Mouse (Mus musculus): Measurements from ENCODE around the gene Limd2. TPM values are rescaled to one million over a fixed set of nuclear protein-coding genes. Genes with fewer than 3 reads are reported as not detected.
A peak's percentile ranks its signal among the peaks of the same experiment; 100 is the strongest.

The Limd2 gene
- 249 and 275 TPM in 2 replicates for total RNA-seq (2012; rRNA removed)
- 344 and 367 TPM in 2 replicates for total RNA-seq (2014; rRNA removed)
- polyA plus RNA-seq (2012; ENCODE audit: insufficient read length, low read depth) = 520 and 563 TPM in 2 replicates

DNA sequence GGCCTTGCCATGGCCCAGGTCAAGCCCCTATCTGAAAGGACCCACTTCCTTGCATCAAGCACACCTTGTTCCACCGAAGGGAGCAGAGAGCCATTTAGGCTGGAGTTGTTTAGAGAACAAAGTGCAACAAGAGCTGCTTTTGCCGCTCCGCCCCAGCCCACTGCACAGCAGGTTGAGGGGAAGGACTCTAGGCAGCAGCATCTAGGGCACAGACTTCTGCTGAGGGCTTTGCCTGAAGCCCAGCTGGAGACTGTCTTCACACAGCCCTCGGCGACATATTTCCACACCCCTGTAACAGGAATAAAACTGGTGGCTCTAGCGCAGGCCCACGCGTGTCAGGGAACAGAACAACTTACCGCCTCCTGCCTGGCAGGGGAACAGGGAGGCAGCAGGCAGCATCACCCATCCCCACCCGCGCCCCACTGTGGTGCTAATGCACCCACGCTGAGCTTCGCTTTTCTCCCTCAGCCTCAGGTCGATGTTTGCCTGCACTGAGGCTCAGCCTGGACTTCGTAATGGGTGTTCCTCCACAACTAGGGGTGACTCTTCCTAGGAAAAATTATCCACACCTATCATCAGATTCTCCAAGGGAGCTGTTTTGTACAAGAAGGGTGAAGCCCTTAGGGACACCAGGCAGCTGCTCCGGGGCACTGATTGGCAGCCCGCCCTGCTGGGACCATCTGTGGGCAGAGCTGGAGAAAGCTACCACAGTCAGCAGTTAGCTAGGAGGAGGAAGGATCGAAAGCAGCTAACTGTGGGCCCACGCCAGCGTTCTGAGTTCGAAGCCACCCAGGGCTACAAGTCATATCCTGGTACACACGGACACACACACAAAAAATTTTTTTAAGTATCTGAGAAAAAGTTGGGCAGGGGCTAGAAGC lies at the start of gene Limd2, which contains the start of gene Gm10840:
Gene Limd2, minus strand, starts transcription at position 20 of the 881 bp plus-strand sequence.
Gene Gm10840, plus strand, starts transcription at position 10 of the 881 bp plus-strand sequence.
- peaks cover 25 to 43% of the 10 kb centered on the region in 2 experiments for H3K4me1 ChIP-seq (ENCODE audit: control insufficient read depth in 1 of 2, insufficient read depth in 2 of 2)

GRCm38 (mm10) chr11:106202123-106202465 lies 41.4 kb upstream of the Limd2 start, which contains the start of gene Strada:
TSS of gene Strada (minus strand) at chr11:106202168.
- Histone ChIP-seq H3K9me3 (replicated peaks; ENCODE audit: low read length) (no peaks in the 10 kb centered on the region), H3K36me3 (replicated peaks in 1 of 2; ENCODE audit: control insufficient read depth in 1 of 2, insufficient read depth in 1 of 2, low read length in 1 of 2) (peaks cover 58 to 76% of the 10 kb centered on the region in 2 experiments), H3K27ac (ENCODE audit: insufficient read depth, low read depth) (peak within 1 kb of the TSS; percentile 91), H3K4me2 (ENCODE audit: insufficient read depth, low read depth, poor library complexity, severe bottlenecking) (peak within 1 kb of the TSS; percentile 82), H3K4me3 (replicated peaks in 1 of 3; ENCODE audit: low read depth in 2 of 3, low read length in 2 of 3, poor library complexity in 1 of 3) (peak within 1 kb of the TSS in 2 of 3 experiments; percentile 14 to 28), H3K27me3 (replicated peaks) (no peaks in the 10 kb centered on the region), H3K79me2 (replicated peaks; ENCODE audit: control insufficient read depth, extremely low read depth, insufficient read depth, poor library complexity, severe bottlenecking) (peaks cover 8% of the 10 kb centered on the region), H3K4me1 (ENCODE audit: control insufficient read depth in 1 of 2, insufficient read depth in 2 of 2) (peaks cover 10 to 55% of the 10 kb centered on the region in 2 experiments), H3K9ac (ENCODE audit: insufficient read depth, low read depth) (peak within 1 kb of the TSS; percentile 45)
- peak; percentile 92 for DNase-seq (ENCODE audit: extremely low read depth)
- dilution Hi-C loops (cut with MboI; ENCODE audit: extremely low pct_ligation_motif_present, extremely low pct_unique_long_range_greater_than_20kb, low sequenced_read_pairs) = no loop called here
- in situ Hi-C loops (cut with MboI; ENCODE audit: low pct_ligation_motif_present, low pct_unique_long_range_greater_than_20kb, low sequenced_read_pairs) = no loop called here
- TF ChIP-seq TBP (conservative IDR thresholded peaks at IDR 0.05; ENCODE audit: low read depth, low read length) (0 out of 2 replicates have a peak, but pooled peaks have one; percentile 29), MXI1 (IDR thresholded peaks at IDR 0.05; ENCODE audit: low read depth, low read length) (peak; percentile 63; the same call in 1 of the 2 replicates), POLR2A (IDR thresholded peaks at IDR 0.05; ENCODE audit: low read depth, low read length) (peak; percentile 49; the same call in 1 of the 2 replicates), SIN3A (IDR thresholded peaks at IDR 0.05; ENCODE audit: low read length) (peak; percentile 80), TCF12 (IDR thresholded peaks at IDR 0.05; ENCODE audit: low read depth, low read length) (peak; percentile 30; the same call in 1 of the 2 replicates), ETS1 (conservative IDR thresholded peaks at IDR 0.05; ENCODE audit: low read depth, low read length) (no peak; the same call in 1 of the 2 replicates), USF2 (conservative IDR thresholded peaks at IDR 0.05; ENCODE audit: low read depth, low read length) (no peak), MAX (IDR thresholded peaks at IDR 0.05; ENCODE audit: low read length) (no peak), GABPA (IDR thresholded peaks at IDR 0.05; ENCODE audit: insufficient replicate concordance, low read depth, low read length) (no peak), IRF4 (IDR thresholded peaks at IDR 0.05; ENCODE audit: low read depth, low read length) (no peak; the same call in 1 of the 2 replicates), CHD2 (IDR thresholded peaks at IDR 0.05; ENCODE audit: low read length) (no peak)

More for the DNA sequence above, at the start of gene Limd2, which contains the start of gene Gm10840:
- Histone ChIP-seq H3K4me2 (ENCODE audit: insufficient read depth, low read depth, poor library complexity, severe bottlenecking) (peak within 1 kb of the TSS; percentile 78), H3K4me3 (replicated peaks in 1 of 3; ENCODE audit: low read depth in 2 of 3, low read length in 2 of 3, poor library complexity in 1 of 3) (peak within 1 kb of the TSS; percentile 79 to 90 (median 85)), H3K9ac (ENCODE audit: insufficient read depth, low read depth) (peak within 1 kb of the TSS; percentile 96), H3K9me3 (replicated peaks; ENCODE audit: low read length) (no peaks in the 10 kb centered on the region), H3K36me3 (replicated peaks in 1 of 2; ENCODE audit: control insufficient read depth in 1 of 2, insufficient read depth in 1 of 2, low read length in 1 of 2) (peaks cover 56 to 63% of the 10 kb centered on the region in 2 experiments), H3K79me2 (replicated peaks; ENCODE audit: control insufficient read depth, extremely low read depth, insufficient read depth, poor library complexity, severe bottlenecking) (peaks cover 29% of the 10 kb centered on the region), H3K27ac (ENCODE audit: insufficient read depth, low read depth) (peak within 1 kb of the TSS; percentile 89), H3K27me3 (replicated peaks) (no peaks in the 10 kb centered on the region)
- DNase-seq (ENCODE audit: extremely low read depth) = peak; percentile 45
- no peak for TF ChIP-seq EP300 (IDR thresholded peaks at IDR 0.05; ENCODE audit: low read length)
- TF ChIP-seq MAFK (IDR thresholded peaks at IDR 0.05; ENCODE audit: insufficient replicate concordance, low read length) = no peak
- peak; percentile 60; the same call in 1 of the 2 replicates for TF ChIP-seq MAX (IDR thresholded peaks at IDR 0.05; ENCODE audit: low read length)
- no peak for TF ChIP-seq TBP (conservative IDR thresholded peaks at IDR 0.05; ENCODE audit: low read depth, low read length)
- peak; percentile 38; the same call in 1 of the 2 replicates for TF ChIP-seq POLR2AphosphoS2 (IDR thresholded peaks at IDR 0.05; ENCODE audit: low read depth, low read length)
- 0 out of 2 replicates have a peak, but pooled peaks have one; percentile 72 for TF ChIP-seq CHD1 (IDR thresholded peaks at IDR 0.05; ENCODE audit: low read depth, low read length)
- TF ChIP-seq ZC3H11A (IDR thresholded peaks at IDR 0.05; ENCODE audit: low read depth, low read length) = no peak
- 0 out of 2 replicates have a peak, but pooled peaks have one; percentile 15 for TF ChIP-seq NRF1 (IDR thresholded peaks at IDR 0.05; ENCODE audit: low read depth, low read length)
- TF ChIP-seq CHD2 (IDR thresholded peaks at IDR 0.05; ENCODE audit: low read length) = peak; percentile 19; the same call in 1 of the 2 replicates
- TF ChIP-seq ZMIZ1 (IDR thresholded peaks at IDR 0.05; ENCODE audit: low read depth, low read length) = no peak
- TF ChIP-seq HCFC1 (IDR thresholded peaks at IDR 0.05; ENCODE audit: low read depth, low read length) = peak; percentile 25; the same call in 1 of the 2 replicates
- TF ChIP-seq SMC3 (IDR thresholded peaks at IDR 0.05; ENCODE audit: low read depth, low read length) = no peak
- 0 out of 2 replicates have a peak, but pooled peaks have one; percentile 24 for TF ChIP-seq MEF2A (IDR thresholded peaks at IDR 0.05; ENCODE audit: borderline replicate concordance, low read depth, low read length)
- no peak for TF ChIP-seq E2F4 (IDR thresholded peaks at IDR 0.05; ENCODE audit: insufficient replicate concordance, low read depth, low read length)
- no peak for TF ChIP-seq NELFE (IDR thresholded peaks at IDR 0.05; ENCODE audit: low read depth, low read length)
- 0 out of 2 replicates have a peak, but pooled peaks have one; percentile 12 for TF ChIP-seq IRF4 (IDR thresholded peaks at IDR 0.05; ENCODE audit: low read depth, low read length)
- no peak for TF ChIP-seq KAT2A (IDR thresholded peaks at IDR 0.05; ENCODE audit: insufficient replicate concordance, low read length)
- TF ChIP-seq MYC (IDR thresholded peaks at IDR 0.05; ENCODE audit: low read depth, low read length) = no peak
- TF ChIP-seq BHLHE40 (IDR thresholded peaks at IDR 0.05; ENCODE audit: low read depth, low read length) = no peak
- dilution Hi-C loops (cut with MboI; ENCODE audit: extremely low pct_ligation_motif_present, extremely low pct_unique_long_range_greater_than_20kb, low sequenced_read_pairs) (no loop called here), in situ Hi-C loops (cut with MboI; ENCODE audit: low pct_ligation_motif_present, low pct_unique_long_range_greater_than_20kb, low sequenced_read_pairs) (no loop called here)
